Mouse (Mus musculus): ENCODE measurements around the gene Ifitm3. TPM values are rescaled to one million over a fixed set of nuclear protein-coding genes. Genes with fewer than 3 reads are reported as not detected.
"Not testable (repeated sequence)": the region's sequence is repeated elsewhere in the genome, so short reads cannot be mapped to it uniquely, and the experiment has no call there.

The Ifitm3 gene
- total and polyA plus RNA-seq, 3 experiments, result 0.25 TPM; not detected in 2

DNA sequence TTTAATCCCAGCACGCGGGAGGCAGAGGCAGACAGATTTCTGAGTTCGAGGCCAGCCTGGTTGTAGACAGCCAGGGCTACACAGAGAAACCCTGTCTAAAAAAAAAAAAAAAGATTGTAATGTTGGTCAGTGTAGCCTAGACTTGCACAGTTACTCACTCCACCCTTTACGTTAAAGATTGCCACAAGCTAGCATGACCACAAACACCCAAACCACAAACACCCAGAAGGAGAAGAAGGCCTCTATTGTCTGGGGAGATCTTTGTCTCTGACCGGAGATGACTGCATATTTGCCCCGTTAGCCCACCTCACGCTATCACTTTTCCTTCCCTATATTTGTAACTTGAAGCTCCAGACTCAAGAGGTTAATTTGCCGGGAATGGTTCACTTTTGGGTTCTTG lies 28.9 kb downstream of the Ifitm3 start (continued):
- TF ChIP-seq CHD1 (IDR thresholded peaks at IDR 0.05; ENCODE audit: low read depth, low read length) (no peak), SIN3A (IDR thresholded peaks at IDR 0.05; ENCODE audit: low read length) (no peak), ZNF384 (IDR thresholded peaks at IDR 0.05; ENCODE audit: low read depth, low read length) (peak; percentile 76), MAFK (IDR thresholded peaks at IDR 0.05; ENCODE audit: insufficient replicate concordance, low read length) (no peak)

DNA sequence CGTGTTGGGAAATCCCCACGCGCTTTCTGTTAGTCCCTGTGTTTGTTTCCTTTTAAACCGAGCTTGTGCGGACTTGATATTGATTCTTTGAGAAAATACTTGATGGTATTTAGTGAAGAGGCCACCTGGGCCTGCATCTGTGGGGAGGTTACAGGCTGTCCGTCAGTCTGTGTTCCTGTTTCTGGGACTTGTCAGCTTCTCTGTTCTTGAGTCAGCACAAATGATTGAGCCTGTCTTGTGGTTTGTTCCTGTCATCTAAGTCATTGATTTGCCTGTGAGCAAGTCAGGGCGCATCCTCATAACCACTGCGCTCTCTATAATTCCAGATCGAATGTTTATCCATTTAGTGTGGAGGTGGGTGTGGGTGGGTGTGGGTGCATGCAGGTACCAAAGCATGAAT lies 33.9 kb downstream of the Ifitm3 start:
- dilution Hi-C loops (cut with MboI; ENCODE audit: extremely low pct_ligation_motif_present, extremely low pct_unique_long_range_greater_than_20kb, low sequenced_read_pairs), result not testable (repeated sequence)

DNA sequence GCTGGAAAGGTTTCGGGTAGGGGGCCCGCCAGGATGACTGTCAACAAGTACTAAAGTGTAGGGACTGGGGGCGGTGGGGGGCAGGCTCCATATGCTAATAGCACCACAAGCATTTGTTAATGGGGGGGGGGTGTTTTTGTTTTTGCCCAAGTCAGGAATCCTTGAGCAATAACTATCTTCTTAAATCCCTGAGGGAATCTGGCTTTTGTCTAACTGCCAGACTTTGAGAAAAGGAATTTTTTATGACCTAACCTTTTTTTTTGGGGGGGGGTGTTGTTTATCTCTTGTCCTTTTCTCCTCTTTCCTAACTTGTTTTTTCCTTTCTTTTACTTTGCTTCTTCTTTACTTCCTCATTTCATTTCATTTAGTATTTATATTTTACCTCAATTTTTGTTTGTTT lies 35.1 kb downstream of the Ifitm3 start:
- Histone ChIP-seq H3K36me3 (replicated peaks in 1 of 2; ENCODE audit: control insufficient read depth in 1 of 2, insufficient read depth in 1 of 2, low read length in 1 of 2) (no peaks in the 10 kb centered on the region), H3K27ac (ENCODE audit: insufficient read depth, low read depth) (no peak overlapping the region), H3K9me3 (replicated peaks; ENCODE audit: low read length) (no peaks in the 10 kb centered on the region), H3K4me2 (ENCODE audit: insufficient read depth, low read depth, poor library complexity, severe bottlenecking) (no peak overlapping the region), H3K4me3 (replicated peaks in 1 of 3; ENCODE audit: low read depth in 2 of 3, low read length in 2 of 3, poor library complexity in 1 of 3) (no peak overlapping the region), H3K79me2 (replicated peaks; ENCODE audit: control insufficient read depth, extremely low read depth, insufficient read depth, poor library complexity, severe bottlenecking) (no peaks in the 10 kb centered on the region), H3K4me1 (ENCODE audit: control insufficient read depth in 1 of 2, insufficient read depth in 2 of 2) (peaks cover 10 to 54% of the 10 kb centered on the region in 2 experiments), H3K9ac (ENCODE audit: insufficient read depth, low read depth) (no peak overlapping the region), H3K27me3 (replicated peaks) (no peaks in the 10 kb centered on the region)
- dilution Hi-C loops (cut with MboI; ENCODE audit: extremely low pct_ligation_motif_present, extremely low pct_unique_long_range_greater_than_20kb, low sequenced_read_pairs), result no loop called here
- in situ Hi-C loops (cut with MboI; ENCODE audit: low pct_ligation_motif_present, low pct_unique_long_range_greater_than_20kb, low sequenced_read_pairs), result loop anchor here (25.0 kb wide), 1 partner anchor 387 kb away; no protein-coding TSS in a partner anchor
- DNase-seq (ENCODE audit: extremely low read depth), result no peak
- no peak for TF ChIP-seq MEF2A (IDR thresholded peaks at IDR 0.05; ENCODE audit: borderline replicate concordance, low read depth, low read length)
- TF ChIP-seq ZKSCAN1 (IDR thresholded peaks at IDR 0.05; ENCODE audit: borderline replicate concordance, low read depth, low read length), result no peak
- no peak for TF ChIP-seq NELFE (IDR thresholded peaks at IDR 0.05; ENCODE audit: low read depth, low read length)
- TF ChIP-seq RCOR1 (conservative IDR thresholded peaks at IDR 0.05; ENCODE audit: low read depth, low read length), result no peak
- TF ChIP-seq MAFK (IDR thresholded peaks at IDR 0.05; ENCODE audit: insufficient replicate concordance, low read length), result no peak
- no peak for TF ChIP-seq ZMIZ1 (IDR thresholded peaks at IDR 0.05; ENCODE audit: low read depth, low read length)
- no peak for TF ChIP-seq SIN3A (IDR thresholded peaks at IDR 0.05; ENCODE audit: low read length)
- TF ChIP-seq POLR2AphosphoS2 (IDR thresholded peaks at IDR 0.05; ENCODE audit: low read depth, low read length), result no peak
- no peak for TF ChIP-seq ELF1 (IDR thresholded peaks at IDR 0.05; ENCODE audit: low read depth, low read length)
- no peak for TF ChIP-seq SMC3 (IDR thresholded peaks at IDR 0.05; ENCODE audit: low read depth, low read length)

More for the DNA sequence above, 33.9 kb downstream of the Ifitm3 start:
- Histone ChIP-seq H3K27ac (ENCODE audit: insufficient read depth, low read depth) (peak overlapping the region; percentile 47), H3K4me1 (ENCODE audit: control insufficient read depth in 1 of 2, insufficient read depth in 2 of 2) (peaks cover 3 to 44% of the 10 kb centered on the region in 2 experiments)
- in situ Hi-C loops (cut with MboI; ENCODE audit: low pct_ligation_motif_present, low pct_unique_long_range_greater_than_20kb, low sequenced_read_pairs), result loop anchor here (25.0 kb wide), 1 partner anchor 386 kb away; no protein-coding TSS in a partner anchor
- not testable (repeated sequence) for H3K79me2 ChIP-seq (replicated peaks; ENCODE audit: control insufficient read depth, extremely low read depth, insufficient read depth, poor library complexity, severe bottlenecking); H3K4me3 ChIP-seq (replicated peaks in 1 of 3; ENCODE audit: low read depth in 2 of 3, low read length in 2 of 3, poor library complexity in 1 of 3); H3K27me3 ChIP-seq (replicated peaks); H3K36me3 ChIP-seq (replicated peaks in 1 of 2; ENCODE audit: control insufficient read depth in 1 of 2, insufficient read depth in 1 of 2, low read length in 1 of 2); H3K4me2 ChIP-seq (ENCODE audit: insufficient read depth, low read depth, poor library complexity, severe bottlenecking); H3K9ac ChIP-seq (ENCODE audit: insufficient read depth, low read depth); H3K9me3 ChIP-seq (replicated peaks; ENCODE audit: low read length)
- peak; percentile 84 for DNase-seq (ENCODE audit: extremely low read depth)
- peak; percentile 24; the same call in 1 of the 2 replicates for TF ChIP-seq CHD2 (IDR thresholded peaks at IDR 0.05; ENCODE audit: low read length)
- peak; percentile 18; the same call in 1 of the 2 replicates for TF ChIP-seq MEF2A (IDR thresholded peaks at IDR 0.05; ENCODE audit: borderline replicate concordance, low read depth, low read length)
- peak; percentile 87 for TF ChIP-seq IRF4 (IDR thresholded peaks at IDR 0.05; ENCODE audit: low read depth, low read length)
- peak; percentile 81 for TF ChIP-seq TCF12 (IDR thresholded peaks at IDR 0.05; ENCODE audit: low read depth, low read length)
- peak; percentile 95; the same call in 1 of the 2 replicates for TF ChIP-seq CHD1 (IDR thresholded peaks at IDR 0.05; ENCODE audit: low read depth, low read length)
- TF ChIP-seq JUND (conservative IDR thresholded peaks at IDR 0.05; ENCODE audit: low read depth, low read length), result peak; percentile 49; the same call in 1 of the 2 replicates
- peak; percentile 60; the same call in 1 of the 2 replicates for TF ChIP-seq ETS1 (conservative IDR thresholded peaks at IDR 0.05; ENCODE audit: low read depth, low read length)
- TF ChIP-seq MAFK (IDR thresholded peaks at IDR 0.05; ENCODE audit: insufficient replicate concordance, low read length), result peak; percentile 89
- TF ChIP-seq RCOR1 (conservative IDR thresholded peaks at IDR 0.05; ENCODE audit: low read depth, low read length), result 0 out of 2 replicates have a peak, but pooled peaks have one; percentile 35
- TF ChIP-seq EP300 (IDR thresholded peaks at IDR 0.05; ENCODE audit: low read length), result peak; percentile 84
- peak; percentile 55 for TF ChIP-seq BHLHE40 (IDR thresholded peaks at IDR 0.05; ENCODE audit: low read depth, low read length)
- peak; percentile 52; the same call in 1 of the 2 replicates for TF ChIP-seq MYC (IDR thresholded peaks at IDR 0.05; ENCODE audit: low read depth, low read length)
